Mouse (Mus musculus) right cerebral cortex, postnatal 4 days (tissue): ENCODE data around the gene Usp47.

Experiments used
- DNase-seq: peaks from one replicate; pipeline ENCODE4 v3.0.0-alpha.2; 2022

The Usp47 gene

DNA sequence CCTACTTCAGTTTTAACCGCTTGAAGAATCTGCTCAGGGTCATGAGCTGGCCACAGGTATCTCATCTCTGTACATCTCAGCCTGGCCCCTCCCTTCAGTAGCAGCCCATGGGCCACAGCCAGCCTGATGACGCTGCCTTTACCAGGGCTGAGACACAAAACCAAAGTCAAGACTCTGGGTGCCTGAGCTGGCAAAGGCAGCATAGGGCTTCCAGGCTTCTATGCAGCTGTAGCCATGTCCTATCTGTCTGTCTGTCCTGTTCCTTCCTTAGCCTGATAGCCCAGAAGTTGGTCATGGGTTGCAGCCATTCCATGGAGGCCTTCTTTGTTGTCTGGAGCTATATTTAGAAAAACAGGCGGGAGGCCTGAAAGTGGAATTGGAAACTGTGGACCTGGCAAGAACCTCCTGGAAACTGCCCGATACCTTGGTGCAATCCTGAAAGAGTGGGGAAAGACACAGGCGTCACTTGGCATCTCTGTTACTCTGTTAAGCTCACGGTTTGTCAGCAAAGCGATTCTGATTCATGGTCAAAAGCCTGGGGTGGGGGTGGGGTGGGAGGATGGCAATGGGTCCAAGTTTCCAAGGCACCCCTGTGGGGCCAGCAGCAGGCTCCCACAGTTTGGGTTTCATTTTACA is 102.4 kb downstream of the Usp47 start:
- no peak for DNase-seq

DNA sequence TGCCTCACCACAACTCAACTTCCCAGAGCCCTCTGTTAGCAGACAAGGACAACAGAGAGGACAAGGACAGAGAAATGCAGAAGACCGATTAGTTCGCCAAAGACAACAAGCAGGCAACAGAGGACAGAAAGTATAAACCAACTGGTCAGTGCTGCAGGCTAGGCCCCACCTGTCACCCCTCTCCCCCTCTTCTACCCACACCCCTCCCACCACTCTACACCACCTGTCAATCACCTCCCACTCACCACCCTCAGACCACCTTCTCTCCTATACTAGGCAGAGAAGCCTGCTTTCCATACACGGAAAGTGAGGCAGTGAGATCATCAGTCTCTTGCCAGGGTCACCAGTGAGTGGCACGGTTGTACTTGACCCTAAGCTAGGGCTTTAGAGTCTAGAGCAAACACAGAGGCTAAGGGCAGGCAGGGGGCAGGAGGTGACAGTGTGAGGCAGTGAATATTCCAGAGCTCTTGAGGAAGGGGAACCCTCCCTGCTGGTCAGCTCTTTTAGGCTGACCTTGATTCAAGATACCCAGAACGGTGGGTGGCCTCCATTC is 103.9 kb downstream of the Usp47 start:
- no peak for DNase-seq

DNA sequence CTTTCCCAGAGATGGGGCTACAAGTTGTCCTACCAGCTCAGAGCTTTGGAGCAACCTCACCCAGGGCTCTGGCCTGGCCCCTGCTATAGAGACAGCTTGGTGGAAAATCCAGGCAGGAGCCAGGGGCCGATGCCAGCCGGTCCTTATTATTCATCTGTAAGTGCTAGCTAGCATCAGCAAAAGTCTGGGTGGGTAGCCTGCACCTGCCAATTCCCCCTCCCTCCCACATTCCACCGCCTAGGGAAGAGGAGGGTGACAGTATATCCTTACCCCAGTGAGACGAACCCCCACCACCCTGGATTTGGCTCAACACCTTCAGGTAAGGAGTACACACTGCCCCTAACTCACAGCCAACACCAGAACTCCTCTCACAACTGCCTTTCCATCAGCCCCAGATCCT is 104.7 kb downstream of the Usp47 start:
- no peak for DNase-seq

DNA sequence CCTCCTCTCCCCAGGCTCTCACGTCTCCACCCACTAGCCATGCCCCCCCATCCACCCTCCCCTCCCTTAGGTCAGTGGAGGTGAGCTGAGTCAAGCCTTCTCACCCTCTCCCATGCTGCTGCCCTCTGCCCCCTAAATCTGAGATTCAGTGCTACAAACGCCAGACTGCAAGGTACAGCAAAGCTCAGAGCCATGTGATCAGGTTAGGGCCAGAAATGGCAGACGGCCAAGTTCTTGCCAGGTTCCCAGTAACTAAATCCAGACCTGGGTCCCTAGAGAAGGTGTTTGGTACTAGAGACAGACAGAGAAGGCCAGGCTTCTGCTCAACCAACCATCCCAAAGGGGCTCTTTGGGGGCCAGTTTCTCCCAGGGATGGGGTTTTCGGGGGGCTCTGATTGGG is 105.5 kb downstream of the Usp47 start:
- DNase-seq, result no peak

DNA sequence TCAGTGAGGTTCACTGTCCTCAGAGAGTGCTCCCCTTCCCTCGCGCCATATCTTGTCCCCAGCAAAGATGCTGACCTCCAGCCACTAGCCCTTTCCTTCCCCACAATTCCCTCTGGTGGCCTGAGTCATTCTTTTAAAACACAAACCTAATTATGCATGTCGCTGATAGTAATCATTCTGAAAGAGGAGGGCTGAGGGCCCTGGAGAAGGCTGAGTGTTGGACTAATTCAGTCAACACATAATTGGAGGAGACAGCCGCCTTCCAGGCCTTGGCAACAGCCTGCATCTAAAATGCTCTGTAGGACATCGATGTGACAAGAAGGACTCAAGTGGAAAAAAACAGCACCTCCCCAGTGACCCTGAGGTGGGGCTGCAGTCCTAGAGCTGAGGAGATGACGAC is 106.5 kb downstream of the Usp47 start:
- no peak for DNase-seq

DNA sequence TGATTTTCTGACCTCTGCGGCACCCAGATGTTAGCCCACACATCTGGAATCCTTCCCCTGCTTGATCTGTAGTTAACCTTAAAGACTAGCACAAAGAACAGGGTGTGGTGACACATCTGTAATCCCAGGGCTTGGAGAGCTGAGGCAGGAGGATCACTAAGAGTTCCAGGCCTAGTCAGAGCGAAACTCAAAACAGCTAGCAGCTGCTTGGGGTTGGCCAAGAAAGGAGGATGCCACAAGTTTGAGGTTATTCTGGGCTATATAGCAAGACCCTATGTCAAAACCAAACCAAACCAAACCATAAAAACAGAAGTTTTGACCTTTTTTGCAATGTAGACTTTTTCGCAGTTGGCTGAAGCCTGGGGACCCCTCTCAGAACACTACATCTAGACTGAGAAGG is 107.4 kb downstream of the Usp47 start:
- no peak for DNase-seq

DNA sequence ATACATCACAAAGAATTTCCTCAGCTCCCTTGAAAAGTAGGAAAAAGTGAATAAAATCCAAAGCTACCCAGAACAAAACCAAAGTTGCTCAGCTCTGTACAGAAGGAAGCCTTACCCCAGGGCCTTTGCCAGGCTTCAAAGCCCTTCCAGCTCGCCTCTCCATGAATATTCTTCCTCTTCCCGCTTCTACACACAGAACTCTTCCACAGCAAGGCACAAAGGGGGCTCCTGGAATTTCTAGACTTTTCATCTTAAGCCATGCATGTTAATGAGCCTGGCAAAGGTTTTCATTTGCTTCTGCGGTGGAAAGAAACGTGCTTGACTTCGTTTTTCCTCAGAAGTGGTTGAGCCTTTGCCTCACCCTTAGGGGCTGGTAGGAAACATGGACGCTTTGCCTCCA is 108.7 kb downstream of the Usp47 start:
- no peak for DNase-seq

DNA sequence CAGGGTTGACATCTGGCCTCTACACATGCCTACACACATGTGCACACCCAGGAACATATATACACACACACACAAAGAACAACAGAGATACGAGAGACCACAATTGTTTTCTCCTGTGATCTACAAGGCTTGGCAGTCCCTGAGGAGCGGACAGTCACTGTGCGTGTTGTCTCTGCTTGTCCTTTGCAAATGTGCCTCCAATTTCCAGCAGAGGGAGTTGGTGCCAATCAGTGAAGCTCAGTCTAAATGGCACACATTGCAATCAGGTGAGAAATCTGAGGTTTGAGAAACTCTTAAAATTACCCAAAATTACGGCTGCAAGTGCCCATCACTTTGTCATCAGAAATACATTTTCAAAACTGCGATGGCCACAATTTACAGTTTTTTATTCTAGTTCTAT is 110.0 kb downstream of the Usp47 start:
- no peak for DNase-seq

DNA sequence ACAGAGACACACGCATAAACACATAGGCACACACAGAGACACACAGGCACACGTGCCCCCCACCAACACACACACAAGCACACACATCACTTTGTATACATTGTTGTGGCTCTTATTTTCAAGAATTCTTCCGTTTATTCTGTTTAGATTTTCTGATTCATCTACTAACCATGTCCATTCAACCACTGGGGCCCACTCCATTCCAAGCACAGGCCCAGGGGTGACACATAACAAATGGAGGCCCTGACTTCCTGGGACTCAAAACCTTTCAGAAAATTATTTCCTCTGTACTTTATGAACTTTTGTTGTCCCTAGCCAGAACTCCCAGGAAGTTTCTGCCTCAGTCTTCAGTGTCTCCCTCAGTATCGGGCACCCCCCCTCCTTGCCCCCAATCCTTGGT is 111.9 kb downstream of the Usp47 start:
- DNase-seq, result no peak

DNA sequence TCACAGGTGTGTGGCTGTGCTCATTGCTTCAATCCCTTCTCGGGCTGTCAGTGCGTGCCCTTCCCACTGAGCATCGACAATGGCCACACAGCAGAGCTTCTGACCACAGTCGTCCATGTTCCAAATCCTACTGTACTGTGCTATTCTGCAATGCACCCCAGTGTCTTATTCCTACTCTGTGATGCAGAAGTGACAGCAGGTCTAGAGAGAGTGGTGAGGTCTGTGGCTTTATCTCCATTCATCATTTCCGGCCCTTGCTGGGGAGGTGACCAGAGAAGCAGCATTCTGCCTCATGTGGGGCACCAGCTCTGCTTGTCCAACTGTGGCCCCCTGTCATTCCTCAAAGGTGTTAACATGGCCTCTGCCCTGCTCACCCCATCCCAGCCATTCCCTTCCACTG is 113.2 kb downstream of the Usp47 start:
- no peak for DNase-seq

DNA sequence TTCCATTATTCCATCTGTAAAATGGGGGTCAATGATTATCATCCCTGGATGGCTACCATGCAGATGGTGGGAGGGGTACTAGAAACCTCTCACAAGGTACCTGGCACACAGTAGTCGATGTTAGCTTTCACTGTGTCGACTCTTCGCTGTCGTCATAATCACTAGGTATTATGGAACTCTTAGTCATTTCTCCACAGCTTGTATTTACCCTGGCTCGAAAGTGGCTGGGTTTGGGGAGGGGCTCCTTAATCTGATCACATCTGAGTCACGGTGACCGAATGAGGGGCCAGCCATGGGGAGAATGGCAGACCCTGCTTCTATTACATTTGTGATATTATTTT is 114.8 kb downstream of the Usp47 start:
- DNase-seq, result no peak

DNA sequence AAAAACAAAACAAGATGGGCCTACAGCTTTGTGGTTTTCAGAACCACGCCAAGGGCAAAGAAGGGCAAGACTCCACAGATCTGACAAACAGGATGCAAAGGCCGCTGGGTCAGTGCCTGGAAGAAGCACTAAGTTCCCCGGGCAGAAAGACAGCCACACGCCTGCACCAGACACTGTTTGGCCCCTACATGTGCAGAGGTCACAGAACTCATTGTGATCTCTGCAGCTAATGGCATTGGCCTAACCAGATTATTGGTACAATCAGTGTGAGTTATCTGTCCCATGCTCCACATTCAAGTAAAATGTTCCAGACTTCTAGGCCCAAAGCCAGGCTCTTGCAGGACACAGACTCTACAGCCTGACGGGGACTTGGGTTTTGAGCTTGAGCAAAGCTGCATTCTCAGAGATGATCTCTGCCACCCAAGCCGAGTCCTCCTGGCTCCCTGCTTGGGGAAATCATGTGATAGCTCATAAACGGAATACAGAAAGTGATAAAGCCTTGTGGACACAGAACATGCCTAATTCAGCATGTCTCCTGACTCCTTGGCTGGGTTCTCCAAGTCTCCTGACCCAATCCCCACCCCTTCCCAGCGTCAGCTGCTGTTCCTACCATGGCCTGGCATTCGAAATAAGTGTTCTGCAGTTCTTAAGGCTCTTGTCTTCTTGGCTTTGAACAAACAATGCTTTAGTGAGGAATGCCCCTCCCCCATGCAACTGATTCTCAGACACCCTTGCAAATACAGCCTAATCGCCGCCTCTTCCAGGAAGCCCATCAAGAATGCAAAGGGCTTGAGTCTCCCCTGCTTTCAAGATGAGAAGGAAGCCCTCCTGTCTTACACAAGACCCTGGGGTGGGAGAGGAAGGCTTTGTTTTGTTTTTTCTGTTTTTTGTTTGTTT is 115.5 kb downstream of the Usp47 start:
- no peak for DNase-seq

DNA sequence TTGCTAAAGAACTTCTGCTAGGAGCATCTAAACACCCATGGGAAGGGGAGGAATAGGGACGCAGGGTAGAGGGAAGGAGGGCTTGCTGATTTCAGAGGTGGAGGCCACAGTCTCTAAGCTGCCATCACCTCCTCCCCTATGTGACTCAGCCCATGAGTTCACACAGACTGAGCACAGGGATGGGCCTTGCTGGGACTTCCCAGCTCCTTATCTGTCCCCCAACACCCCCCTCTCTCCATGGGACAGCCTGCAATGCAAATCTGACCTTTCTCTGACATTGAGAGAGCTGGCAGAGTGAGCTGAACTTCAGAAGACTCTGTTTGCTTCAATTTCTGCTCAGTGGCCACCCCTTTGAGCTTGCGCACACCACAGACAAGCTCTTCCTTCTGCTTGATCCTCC is 117.4 kb downstream of the Usp47 start:
- DNase-seq, result no peak

DNA sequence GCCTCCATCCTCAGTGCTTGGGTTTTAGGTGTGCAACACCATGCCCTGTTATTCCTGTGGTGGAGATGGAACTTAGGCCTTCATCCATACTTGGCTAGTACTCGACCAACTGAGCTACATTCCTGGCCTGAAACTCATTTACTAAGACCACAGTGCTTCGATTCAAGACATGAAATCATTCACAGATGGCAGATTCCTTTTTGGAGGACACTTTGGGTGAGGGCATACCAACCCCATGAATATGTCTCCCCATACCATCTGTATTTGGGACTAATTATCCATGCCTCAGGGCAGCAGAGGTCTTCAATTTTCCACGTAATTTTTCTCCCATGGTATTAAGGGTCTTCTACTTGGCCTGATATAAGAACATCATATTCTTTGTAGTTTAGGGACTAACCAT is 119.3 kb downstream of the Usp47 start:
- DNase-seq, result no peak

DNA sequence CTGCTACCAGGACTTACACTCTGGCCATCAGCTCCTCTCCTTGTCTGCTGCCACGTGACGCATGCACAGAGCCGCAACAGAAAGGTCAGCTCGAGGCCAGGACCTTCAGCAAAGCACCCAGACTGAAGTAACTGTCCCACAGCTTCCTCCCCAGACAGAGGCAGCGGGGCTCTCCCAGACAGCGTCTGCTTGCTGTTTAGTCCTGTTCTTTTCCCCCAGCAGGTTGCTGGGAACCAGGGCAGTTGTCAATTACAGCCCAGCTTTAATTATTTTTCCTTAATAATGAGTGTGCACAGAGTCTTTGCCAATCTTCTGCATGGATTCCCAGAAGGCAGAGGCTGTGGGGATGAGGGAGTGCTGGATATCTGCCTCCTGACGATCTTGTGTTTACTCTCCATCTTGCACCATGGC is 119.8 kb downstream of the Usp47 start:
- no peak for DNase-seq

DNA sequence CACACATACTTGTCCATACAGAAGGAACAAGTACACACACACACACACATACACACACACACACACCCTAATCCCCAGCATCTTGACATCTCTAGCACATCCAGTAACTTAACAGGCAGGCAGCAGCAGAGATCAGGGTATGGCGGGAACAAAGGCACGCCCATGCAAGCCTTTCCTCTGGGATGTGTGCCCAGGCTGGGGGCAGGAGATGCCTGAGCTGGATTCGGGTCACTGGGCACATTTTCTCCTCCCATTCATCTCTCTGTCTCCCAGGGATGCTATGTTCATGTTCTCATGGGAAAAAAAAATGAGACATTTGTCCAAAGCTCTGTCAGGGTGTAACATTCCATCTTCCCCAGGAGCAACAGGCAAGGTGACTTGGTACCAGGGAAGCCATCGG is 120.7 kb downstream of the Usp47 start:
- DNase-seq, result no peak

DNA sequence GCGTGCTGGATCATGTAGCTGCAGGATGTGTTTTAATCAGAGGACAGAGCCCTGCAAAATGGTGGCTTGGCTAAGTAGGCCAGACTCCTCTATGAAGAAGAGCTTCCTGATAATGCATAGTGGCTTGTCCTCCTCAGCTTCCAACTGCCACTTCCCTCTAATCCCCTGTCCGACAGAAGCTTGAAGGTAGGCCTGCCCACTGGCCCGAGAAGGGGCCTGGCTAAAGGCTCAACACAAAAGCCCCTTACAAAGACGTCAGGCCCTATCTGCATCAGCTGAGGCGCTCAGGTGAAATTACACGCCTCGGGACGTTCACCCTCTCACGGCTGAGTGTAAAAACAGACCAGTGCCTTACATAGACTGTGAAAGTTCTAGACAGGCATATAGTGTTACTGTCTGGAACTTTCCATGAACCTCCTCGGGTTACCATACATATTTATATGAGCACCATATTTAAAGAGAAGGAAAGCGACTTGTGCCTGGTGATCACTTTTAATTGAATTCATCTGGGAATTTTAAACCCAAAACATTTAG is 121.4 kb downstream of the Usp47 start:
- DNase-seq, result no peak

DNA sequence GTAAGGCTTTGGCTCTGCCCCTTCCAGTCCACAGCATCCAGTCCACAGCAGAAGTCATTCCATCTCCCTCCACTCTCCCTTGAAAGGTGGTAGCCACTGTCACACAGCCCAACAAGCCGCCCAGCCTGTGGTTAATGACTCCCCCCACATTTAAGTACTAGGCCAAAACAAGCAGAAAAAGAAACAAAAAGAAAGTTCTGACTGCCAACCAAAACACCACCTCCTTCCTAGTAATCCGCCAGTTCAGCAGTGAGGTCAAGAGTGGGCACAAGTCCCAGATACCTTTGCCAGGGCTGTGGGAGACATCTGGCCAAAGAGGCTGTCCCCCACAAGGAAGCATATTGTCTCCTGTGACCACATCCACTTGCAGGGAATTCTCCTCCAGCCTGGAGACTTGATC is 124.7 kb downstream of the Usp47 start:
- no peak for DNase-seq

DNA sequence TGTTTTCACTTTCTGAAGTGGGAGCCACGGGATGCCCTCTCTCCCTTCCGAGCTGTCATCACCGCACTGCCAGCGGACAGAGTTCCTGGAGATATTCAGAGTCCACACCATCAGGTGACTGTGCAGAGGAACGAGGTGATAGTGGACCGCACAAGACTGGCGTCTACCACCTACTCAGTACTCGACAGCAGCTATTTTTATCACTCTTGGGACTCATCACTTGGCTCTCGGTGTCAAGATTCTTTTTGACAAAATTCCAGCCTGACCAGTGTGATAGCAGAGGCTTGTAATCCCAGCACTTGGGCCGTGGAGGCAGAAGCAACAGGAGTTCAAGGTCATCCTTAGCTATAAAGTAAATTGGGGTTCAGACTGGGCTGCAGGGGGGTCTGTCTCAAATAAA is 125.8 kb downstream of the Usp47 start:
- no peak for DNase-seq

DNA sequence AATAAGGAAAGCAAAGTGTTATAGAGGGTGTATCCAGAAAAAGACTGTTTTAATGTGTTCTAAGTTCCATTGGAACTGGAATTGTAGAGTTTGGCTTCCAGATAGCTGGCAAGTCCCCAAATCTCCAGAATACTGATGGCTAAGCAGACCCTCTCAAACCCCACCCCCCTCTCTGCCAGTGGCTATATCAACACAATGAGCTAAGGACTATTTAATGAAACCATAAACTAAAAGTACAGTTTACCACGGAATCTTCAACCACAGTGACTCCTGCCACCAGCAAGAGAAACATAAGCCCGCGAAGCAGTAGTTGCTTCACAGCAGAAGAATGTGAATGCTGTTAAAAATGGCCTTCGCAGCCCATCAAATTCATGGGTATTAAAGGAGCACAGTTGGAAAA is 131.1 kb downstream of the Usp47 start:
- no peak for DNase-seq

DNA sequence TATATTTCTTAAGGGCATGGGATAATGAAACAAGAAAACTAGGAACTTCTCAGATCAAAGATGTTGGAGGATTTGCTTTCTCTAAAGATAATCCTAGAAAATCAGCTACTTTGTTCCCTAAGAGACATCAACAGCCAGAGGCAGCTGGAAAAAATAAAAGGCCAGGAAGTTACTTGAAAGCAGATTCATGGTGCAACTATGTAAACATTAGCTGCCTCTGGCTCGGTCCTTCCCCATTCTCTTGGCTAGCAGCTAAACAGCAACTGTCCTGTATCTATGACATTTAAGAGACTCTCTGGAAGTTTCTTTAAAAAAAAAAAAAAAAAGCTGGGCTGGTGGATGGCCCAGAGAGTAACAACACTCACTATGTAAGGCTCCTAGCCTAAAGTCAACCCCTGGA is 131.9 kb downstream of the Usp47 start:
- no peak for DNase-seq

DNA sequence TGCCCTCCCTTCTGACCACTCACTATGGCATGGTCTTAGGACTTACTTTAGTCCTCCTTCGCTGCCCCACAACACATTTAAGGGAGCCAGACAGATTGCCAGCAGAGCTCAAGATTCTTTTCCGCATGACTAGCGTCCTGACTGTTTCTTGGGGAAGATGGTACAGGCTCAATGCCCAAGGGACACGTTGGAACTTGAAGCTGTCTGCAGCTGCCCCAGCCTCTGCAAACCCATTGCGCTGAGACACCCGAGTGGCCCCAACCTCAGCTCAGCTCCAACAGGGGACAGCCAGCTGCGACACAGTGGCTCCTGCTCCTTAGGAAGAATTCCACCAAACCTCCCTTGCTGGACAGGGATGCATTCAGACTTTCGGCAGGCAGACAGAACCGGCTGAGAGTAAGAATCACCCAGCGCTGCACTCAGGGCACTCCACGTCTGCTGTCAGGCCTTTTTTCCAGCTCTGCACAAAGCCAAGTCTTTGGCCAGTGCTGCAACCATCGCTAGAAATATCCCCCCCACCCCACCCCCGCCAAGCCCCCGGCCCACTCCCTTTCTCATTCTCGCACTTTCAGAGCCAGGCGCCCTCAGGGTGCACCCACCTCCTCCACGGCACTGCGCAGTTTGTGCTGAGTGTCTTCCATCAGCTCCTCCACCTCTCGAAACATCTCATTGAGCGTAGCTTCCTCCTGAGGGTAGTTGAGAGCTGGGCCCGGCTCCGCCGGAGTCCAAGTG is 134.4 kb downstream of the Usp47 start:
- no peak for DNase-seq

DNA sequence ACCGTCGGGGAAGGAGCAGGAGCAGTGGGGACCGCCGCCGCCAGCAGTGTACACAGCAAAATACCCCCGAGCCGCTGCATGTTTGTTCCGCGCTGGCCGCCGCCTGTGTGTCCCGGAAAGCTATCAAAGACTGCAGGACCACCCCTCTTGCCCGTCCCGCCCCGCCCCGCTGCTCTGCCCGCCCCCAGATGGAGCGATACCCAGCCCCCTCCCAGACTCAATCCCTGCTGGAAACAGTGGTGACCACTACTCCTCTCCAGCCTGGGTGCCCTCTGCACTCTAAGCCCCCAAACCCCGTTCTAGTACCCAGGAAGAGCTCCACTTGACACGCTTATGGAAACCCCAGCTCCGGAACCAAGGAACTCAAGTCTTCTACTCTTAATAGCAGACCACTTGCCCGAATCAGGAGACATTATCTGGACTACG is 135.0 kb downstream of the Usp47 start:
- DNase-seq, result peak; percentile 43

DNA sequence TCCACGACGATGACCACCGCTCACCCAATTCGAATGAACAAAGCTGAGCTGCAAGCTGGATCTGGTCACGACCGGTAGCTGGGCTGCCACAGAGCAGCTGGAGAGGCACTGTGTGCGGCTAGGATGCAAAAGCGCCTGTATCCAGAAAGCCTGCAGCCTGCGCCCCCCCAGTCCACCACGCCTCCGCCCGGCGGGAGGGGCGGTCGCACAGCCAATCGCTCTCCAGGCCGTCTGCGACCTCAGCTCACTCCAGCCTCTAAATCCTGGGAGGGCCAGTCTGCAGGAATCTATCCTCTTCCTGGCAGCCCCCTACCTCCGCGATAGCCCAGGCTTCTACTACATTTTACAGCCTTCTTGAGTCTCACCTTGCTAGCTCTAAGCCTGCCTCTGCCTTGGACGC is 135.6 kb downstream of the Usp47 start, which contains the start of gene Dkk3:
Gene Dkk3, minus strand, starts transcription at position 116 of the 400 bp plus-strand sequence.
- DNase-seq, result peak; percentile 47
